Mouse (Mus musculus) embryonic facial prominence, embryonic 11.5 days (tissue): ENCODE data around the gene Cyp2c23. TPM values are rescaled to one million over a fixed set of nuclear protein-coding genes. Genes with fewer than 3 reads are reported as not detected.

Source experiments
- ATAC-seq: fragments of 200-750 bp; cut with Nextera tagmentation; replicated peaks from 2 replicates; pipeline ENCODE4 v1.8.0; 2017; ENCODE audit warnings: low read depth; ENCODE audit not compliant: insufficient number of reproducible peaks, low FRiP score, low TSS enrichment
- DNase-seq: peaks from one replicate; pipeline ENCODE4 v3.0.0-alpha.2; 2015; ENCODE audit warnings: low spot score
- H3K27ac ChIP-seq: fragments of 300-500 bp; sonication (generic); replicated peaks from 2 replicates; pipeline ENCODE4 v1.5.1; 2014; ENCODE audit warnings: mild to moderate bottlenecking, low read depth, low read length, control low read depth
- H3K27me3 ChIP-seq: fragments of 300-500 bp; sonication (generic); 2 replicates; pipeline ENCODE4 v1.6.1; 2014; ENCODE audit warnings: mild to moderate bottlenecking, low read length, moderate library complexity, mixed read lengths; ENCODE audit not compliant: control insufficient read depth, insufficient read depth
- H3K36me3 ChIP-seq: fragments of 300-500 bp; sonication (generic); replicated peaks from 2 replicates; pipeline ENCODE4 v1.6.1; 2014; ENCODE audit warnings: low read depth, mild to moderate bottlenecking, low read length, moderate library complexity, mixed read lengths; ENCODE audit not compliant: control insufficient read depth, insufficient read depth
- H3K4me1 ChIP-seq: fragments of 300-500 bp; sonication (generic); 2 replicates; pipeline ENCODE4 v1.6.1; 2014; ENCODE audit warnings: low read length, mixed read lengths; ENCODE audit not compliant: control insufficient read depth, insufficient read depth
- H3K4me2 ChIP-seq: fragments of 300-500 bp; sonication (generic); 2 replicates; pipeline ENCODE4 v1.6.1; 2014; ENCODE audit warnings: low read depth, mild to moderate bottlenecking, control low read depth, low read length, moderate library complexity
- H3K4me3 ChIP-seq: fragments of 300-500 bp; sonication (generic); 2 replicates; pipeline ENCODE4 v1.5.1; 2014; ENCODE audit warnings: low read depth, low read length, control low read depth
- H3K9ac ChIP-seq: fragments of 300-500 bp; sonication (generic); replicated peaks from 2 replicates; pipeline ENCODE4 v1.6.1; 2014; ENCODE audit warnings: mild to moderate bottlenecking, control low read depth, low read length
- H3K9me3 ChIP-seq: fragments of 300-500 bp; sonication (generic); replicated peaks from 2 replicates; pipeline ENCODE4 v1.6.1; 2016; ENCODE audit warnings: mild to moderate bottlenecking, low read length, inconsistent platforms, mixed read lengths; ENCODE audit not compliant: control insufficient read depth
- WGBS: fragments of 180-500 bp; shearing (Covaris S2); extraction: QIAGEN DNeasy Blood & Tissue Kit; methylation state at CpG from one replicate; pipeline ENCODE4 v1.1.7; 2014; 5-methylcytosine and 5-hydroxymethylcytosine counted together
- polyA plus RNA-seq: library from polyadenylated mRNA; unstranded; fragments of >200 nt; fragmentation: Nextera tagmentation; extraction: Ambion mirVana; gene quantifications from 2 replicates; pipeline ENCODE4 v1.2.1, GENCODE M21; 2014

Gene Cyp2c23
- polyA plus RNA-seq, 1 experiment from 2014 or later: not detected

- WGBS: 79% methylated on average over 3 of the region's 3 CpGs
- no peak overlapping the region for H3K4me2 ChIP-seq
- no peak overlapping the region for H3K27ac ChIP-seq
- DNase-seq (no peak), ATAC-seq (no peak)
- no peaks in the 10 kb centered on the region for H3K9me3 ChIP-seq
- no peaks in the 10 kb centered on the region for H3K27me3 ChIP-seq
- H3K4me1 ChIP-seq: no peaks in the 10 kb centered on the region
- no peak overlapping the region for H3K9ac ChIP-seq
- H3K36me3 ChIP-seq: no peaks in the 10 kb centered on the region
- H3K4me3 ChIP-seq: no peak overlapping the region
These were observed 51.2 kb downstream of the Cyp2c23 start for GRCm38 (mm10) chr19:43977799-43978198.

- Histone ChIP-seq H3K27ac (no peak overlapping the region), H3K9ac (no peak overlapping the region), H3K27me3 (no peaks in the 10 kb centered on the region), H3K36me3 (no peaks in the 10 kb centered on the region), H3K9me3 (no peaks in the 10 kb centered on the region), H3K4me3 (no peak overlapping the region), H3K4me2 (no peak overlapping the region), H3K4me1 (no peaks in the 10 kb centered on the region)
- DNase-seq: no peak
- no peak for ATAC-seq
- WGBS: 69% methylated on average over 6 of the region's 6 CpGs
These were observed 52.3 kb downstream of the Cyp2c23 start for GRCm38 (mm10) chr19:43976661-43977060.

- Histone ChIP-seq H3K4me3 (no peak overlapping the region), H3K9ac (no peak overlapping the region), H3K4me1 (no peaks in the 10 kb centered on the region), H3K27me3 (no peaks in the 10 kb centered on the region), H3K4me2 (no peak overlapping the region), H3K9me3 (no peaks in the 10 kb centered on the region), H3K36me3 (no peaks in the 10 kb centered on the region), H3K27ac (no peak overlapping the region)
- DNase-seq (no peak), ATAC-seq (no peak)
- 92% methylated on average over 6 of the region's 6 CpGs for WGBS
These were observed 54.8 kb downstream of the Cyp2c23 start for GRCm38 (mm10) chr19:43974221-43974620.

DNA sequence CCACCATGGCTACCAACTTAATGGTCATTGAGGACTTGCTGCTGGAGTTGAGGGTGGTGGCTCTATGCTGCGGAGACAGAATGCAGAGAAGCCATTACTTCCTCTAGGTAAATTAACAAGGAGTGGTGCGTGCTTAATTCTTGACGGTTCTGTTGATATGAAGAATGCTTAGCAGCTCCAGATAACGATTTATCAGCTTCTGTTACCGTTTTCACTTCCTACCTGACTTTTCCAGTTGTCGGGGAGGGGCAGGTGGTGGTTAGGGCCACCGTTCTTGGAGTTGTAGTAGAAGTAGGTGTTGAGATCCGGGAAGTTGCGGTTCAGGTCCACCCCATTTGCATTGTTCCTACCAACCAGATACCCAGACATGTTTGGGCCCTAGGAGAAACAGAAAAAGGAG, 55.3 kb downstream of the Cyp2c23 start:
- Histone ChIP-seq H3K4me3 (no peak overlapping the region), H3K27me3 (no peaks in the 10 kb centered on the region), H3K9me3 (no peaks in the 10 kb centered on the region), H3K36me3 (no peaks in the 10 kb centered on the region), H3K4me1 (no peaks in the 10 kb centered on the region), H3K27ac (no peak overlapping the region), H3K4me2 (no peak overlapping the region), H3K9ac (no peak overlapping the region)
- DNase-seq: no peak
- ATAC-seq: no peak
- 85% methylated on average over 9 of the region's 9 CpGs for WGBS

DNA sequence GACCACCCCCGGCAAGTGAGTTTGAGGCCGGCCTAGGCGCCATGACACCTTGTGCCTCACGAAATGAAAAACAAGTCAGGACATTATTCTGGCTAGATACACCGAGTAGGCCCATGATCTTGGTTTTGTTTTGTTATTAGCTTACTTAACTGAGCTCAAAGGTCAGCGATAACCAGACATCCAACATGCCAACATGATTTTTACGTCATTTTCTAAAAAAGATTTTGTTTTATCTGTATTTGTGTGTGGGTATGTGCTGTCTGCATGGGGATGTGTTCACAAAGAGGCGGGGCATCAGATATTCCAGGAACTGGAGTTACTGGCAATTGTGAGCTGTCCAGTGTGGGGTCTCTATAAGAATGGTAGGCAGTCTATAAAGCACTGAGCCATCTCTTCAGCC, 56.9 kb downstream of the Cyp2c23 start:
- H3K4me1 ChIP-seq: no peaks in the 10 kb centered on the region
- ATAC-seq: no peak

DNA sequence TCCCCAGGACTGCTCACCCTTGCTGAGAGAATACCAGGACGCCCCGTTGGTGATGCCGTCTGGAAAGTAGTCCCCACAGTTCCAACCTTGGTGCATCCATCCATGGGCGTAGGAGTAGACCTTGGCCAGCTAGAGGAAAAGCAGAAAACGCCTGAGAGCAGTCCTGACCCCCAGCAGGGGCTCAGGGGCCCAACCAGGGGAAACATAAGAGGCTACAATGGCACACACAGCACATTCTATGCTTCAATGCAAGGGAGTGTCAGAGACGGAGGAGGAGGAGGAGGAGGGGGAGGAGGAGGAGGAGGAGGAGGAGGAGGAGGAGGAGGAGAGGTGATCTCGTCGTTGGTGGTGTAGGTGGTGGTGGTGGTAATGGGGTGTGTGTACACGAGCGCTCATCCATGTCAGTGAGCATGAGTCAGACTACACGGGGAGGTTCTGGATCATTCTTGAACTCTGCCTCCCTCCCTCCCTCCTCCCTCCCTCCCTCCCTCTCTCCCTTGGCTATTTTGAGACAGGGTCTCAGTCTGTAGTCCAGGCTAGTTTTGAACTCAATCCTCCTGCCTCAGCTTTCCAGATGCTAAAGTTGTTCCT, 60.5 kb downstream of the Cyp2c23 start:
- no peaks in the 10 kb centered on the region for H3K36me3 ChIP-seq
- no peak overlapping the region for H3K4me2 ChIP-seq
- DNase-seq (no peak), ATAC-seq (no peak)
- H3K27me3 ChIP-seq: no peaks in the 10 kb centered on the region
- 63% methylated on average over 10 of the region's 11 CpGs for WGBS
- no peak overlapping the region for H3K4me3 ChIP-seq
- no peaks in the 10 kb centered on the region for H3K4me1 ChIP-seq
- H3K27ac ChIP-seq: no peak overlapping the region
- no peak overlapping the region for H3K9ac ChIP-seq
- H3K9me3 ChIP-seq: no peaks in the 10 kb centered on the region

More for the DNA sequence above, 56.9 kb downstream of the Cyp2c23 start:
- no peaks in the 10 kb centered on the region for H3K36me3 ChIP-seq
- H3K9ac ChIP-seq: no peak overlapping the region
- WGBS: 90% methylated on average over 8 of the region's 8 CpGs
- no peak overlapping the region for H3K27ac ChIP-seq
- no peaks in the 10 kb centered on the region for H3K27me3 ChIP-seq
- H3K9me3 ChIP-seq: no peaks in the 10 kb centered on the region
- no peak overlapping the region for H3K4me3 ChIP-seq
- no peak for DNase-seq
- no peak overlapping the region for H3K4me2 ChIP-seq

- no peak overlapping the region for H3K27ac ChIP-seq
- H3K4me2 ChIP-seq: no peak overlapping the region
- H3K4me3 ChIP-seq: no peak overlapping the region
- no peaks in the 10 kb centered on the region for H3K27me3 ChIP-seq
- no peaks in the 10 kb centered on the region for H3K36me3 ChIP-seq
- H3K9ac ChIP-seq: no peak overlapping the region
- WGBS: 80% methylated on average over 2 of the region's 2 CpGs
- H3K4me1 ChIP-seq: no peaks in the 10 kb centered on the region
- DNase-seq: no peak
- H3K9me3 ChIP-seq: no peaks in the 10 kb centered on the region
- ATAC-seq: no peak
These were observed 62.5 kb downstream of the Cyp2c23 start for GRCm38 (mm10) chr19:43966481-43966880.

- ATAC-seq: no peak
These were observed 63.4 kb downstream of the Cyp2c23 start for GRCm38 (mm10) chr19:43965496-43966085.

More at GRCm38 (mm10) chr19:43965496-43966085, 63.4 kb downstream of the Cyp2c23 start:
- Histone ChIP-seq H3K4me1 (no peaks in the 10 kb centered on the region), H3K27ac (no peak overlapping the region), H3K4me3 (no peak overlapping the region), H3K4me2 (no peak overlapping the region), H3K9ac (no peak overlapping the region), H3K9me3 (no peaks in the 10 kb centered on the region), H3K27me3 (no peaks in the 10 kb centered on the region), H3K36me3 (no peaks in the 10 kb centered on the region)
- 86% methylated on average over 11 of the region's 11 CpGs for WGBS
- no peak for DNase-seq
